Mouse (Mus musculus): ENCODE results near the gene Selenov. TPM values are rescaled to one million over a fixed set of nuclear protein-coding genes. Genes with fewer than 3 reads are reported as not detected.
"Not testable (repeated sequence)": the region's sequence is repeated elsewhere in the genome, so short reads cannot be mapped to it uniquely, and the experiment has no call there.

The Selenov gene
- total and polyA plus RNA-seq, 2 experiments from 2014 or later = not detected

- Histone ChIP-seq H3K9ac (replicated peaks; ENCODE audit: low read depth, low read length) (no peak overlapping the region), H3K9me3 (replicated peaks; ENCODE audit: control insufficient read depth, low read length) (no peaks in the 10 kb centered on the region), H3K36me3 (replicated peaks; ENCODE audit: control insufficient read depth, insufficient read depth, low read length) (no peaks in the 10 kb centered on the region), H3K27ac (ENCODE audit: low read depth) (no peak overlapping the region), H3K4me1 (ENCODE audit: control insufficient read depth, insufficient read depth) (peaks cover 6% of the 10 kb centered on the region; the same call in 1 of the 2 replicates), H3K4me2 (ENCODE audit: low read depth, low read length) (no peak overlapping the region), H3K27me3 (ENCODE audit: control insufficient read depth, insufficient read depth, low read length) (no peaks in the 10 kb centered on the region), H3K4me3 (ENCODE audit: low read depth, low read length) (no peak overlapping the region)
- WGBS = 3% methylated on average over 15 of the region's 15 CpGs
- DNase-seq (ENCODE audit: low spot score) = peak; percentile 50
- TF ChIP-seq EP300 (IDR thresholded peaks at IDR 0.05; ENCODE audit: low read depth) (no peak), CTCF (IDR thresholded peaks at IDR 0.05; ENCODE audit: low read depth) (0 out of 2 replicates have a peak, but pooled peaks have one; percentile 10)
- peak; percentile 24; the same call in 1 of the 2 replicates for ATAC-seq (ENCODE audit: insufficient read depth, low read depth)
Measured at GRCm38 (mm10) chr7:28263786-28264185, 27.2 kb downstream of the Selenov start.

GRCm38 (mm10) chr7:28262861-28263260 lies 28.1 kb downstream of the Selenov start:
- H3K4me2 ChIP-seq (ENCODE audit: low read depth, low read length) = no peak overlapping the region
- TF ChIP-seq CTCF (IDR thresholded peaks at IDR 0.05; ENCODE audit: low read depth) = no peak
- no peak for TF ChIP-seq EP300 (IDR thresholded peaks at IDR 0.05; ENCODE audit: low read depth)
- H3K36me3 ChIP-seq (replicated peaks; ENCODE audit: control insufficient read depth, insufficient read depth, low read length) = no peaks in the 10 kb centered on the region
- 39% methylated on average over 5 of the region's 5 CpGs for WGBS
- ATAC-seq (ENCODE audit: insufficient read depth, low read depth) = no peak
- H3K27ac ChIP-seq (ENCODE audit: low read depth) = no peak overlapping the region
- no peaks in the 10 kb centered on the region for H3K4me1 ChIP-seq (ENCODE audit: control insufficient read depth, insufficient read depth)
- H3K9ac ChIP-seq (replicated peaks; ENCODE audit: low read depth, low read length) = no peak overlapping the region
- no peaks in the 10 kb centered on the region for H3K9me3 ChIP-seq (replicated peaks; ENCODE audit: control insufficient read depth, low read length)
- no peak for DNase-seq (ENCODE audit: low spot score)
- H3K4me3 ChIP-seq (ENCODE audit: low read depth, low read length) = no peak overlapping the region
- H3K27me3 ChIP-seq (ENCODE audit: control insufficient read depth, insufficient read depth, low read length) = no peaks in the 10 kb centered on the region

GRCm38 (mm10) chr7:28255476-28255875 lies 35.5 kb downstream of the Selenov start:
- ATAC-seq (ENCODE audit: insufficient read depth, low read depth) (no peak), DNase-seq (ENCODE audit: low spot score) (no peak)
- H3K36me3 ChIP-seq (replicated peaks; ENCODE audit: control insufficient read depth, insufficient read depth, low read length) = no peaks in the 10 kb centered on the region
- H3K9ac ChIP-seq (replicated peaks; ENCODE audit: low read depth, low read length) = no peak overlapping the region
- 0 out of 2 replicates have a peak, but pooled peaks cover 3% of the 10 kb centered on the region for H3K9me3 ChIP-seq (replicated peaks; ENCODE audit: control insufficient read depth, low read length)
- H3K4me3 ChIP-seq (ENCODE audit: low read depth, low read length) = no peak overlapping the region
- no peaks in the 10 kb centered on the region for H3K4me1 ChIP-seq (ENCODE audit: control insufficient read depth, insufficient read depth)
- H3K27ac ChIP-seq (ENCODE audit: low read depth) = no peak overlapping the region
- TF ChIP-seq CTCF (IDR thresholded peaks at IDR 0.05; ENCODE audit: low read depth) = no peak; the same call in 1 of the 2 replicates
- TF ChIP-seq EP300 (IDR thresholded peaks at IDR 0.05; ENCODE audit: low read depth) = no peak
- no peak overlapping the region for H3K4me2 ChIP-seq (ENCODE audit: low read depth, low read length)
- 81% methylated on average over 6 of the region's 6 CpGs for WGBS
- H3K27me3 ChIP-seq (ENCODE audit: control insufficient read depth, insufficient read depth, low read length) = no peaks in the 10 kb centered on the region

- no peak for TF ChIP-seq EP300 (IDR thresholded peaks at IDR 0.05; ENCODE audit: low read depth)
- Histone ChIP-seq H3K4me2 (ENCODE audit: low read depth, low read length) (no peak overlapping the region), H3K27me3 (ENCODE audit: control insufficient read depth, insufficient read depth, low read length) (no peaks in the 10 kb centered on the region), H3K9ac (replicated peaks; ENCODE audit: low read depth, low read length) (no peak overlapping the region), H3K4me3 (ENCODE audit: low read depth, low read length) (no peak overlapping the region), H3K9me3 (replicated peaks; ENCODE audit: control insufficient read depth, low read length) (0 out of 2 replicates have a peak, but pooled peaks cover 3% of the 10 kb centered on the region), H3K36me3 (replicated peaks; ENCODE audit: control insufficient read depth, insufficient read depth, low read length) (no peaks in the 10 kb centered on the region), H3K27ac (ENCODE audit: low read depth) (no peak overlapping the region), H3K4me1 (ENCODE audit: control insufficient read depth, insufficient read depth) (no peaks in the 10 kb centered on the region)
- WGBS = 77% methylated on average over 6 of the region's 6 CpGs
- no peak for DNase-seq (ENCODE audit: low spot score)
- ATAC-seq (ENCODE audit: insufficient read depth, low read depth) = no peak
Measured at GRCm38 (mm10) chr7:28254591-28254990, 36.4 kb downstream of the Selenov start.

GRCm38 (mm10) chr7:28251976-28252375 lies 39.0 kb downstream of the Selenov start:
- no peak overlapping the region for H3K27ac ChIP-seq (ENCODE audit: low read depth)
- no peaks in the 10 kb centered on the region for H3K27me3 ChIP-seq (ENCODE audit: control insufficient read depth, insufficient read depth, low read length)
- H3K9ac ChIP-seq (replicated peaks; ENCODE audit: low read depth, low read length) = no peak overlapping the region
- no peak overlapping the region for H3K4me2 ChIP-seq (ENCODE audit: low read depth, low read length)
- ATAC-seq (ENCODE audit: insufficient read depth, low read depth) (no peak), DNase-seq (ENCODE audit: low spot score) (no peak)
- H3K4me3 ChIP-seq (ENCODE audit: low read depth, low read length) = no peak overlapping the region
- H3K36me3 ChIP-seq (replicated peaks; ENCODE audit: control insufficient read depth, insufficient read depth, low read length) = no peaks in the 10 kb centered on the region
- no peak for TF ChIP-seq EP300 (IDR thresholded peaks at IDR 0.05; ENCODE audit: low read depth)
- no peak for TF ChIP-seq CTCF (IDR thresholded peaks at IDR 0.05; ENCODE audit: low read depth)
- no peaks in the 10 kb centered on the region for H3K4me1 ChIP-seq (ENCODE audit: control insufficient read depth, insufficient read depth)
- H3K9me3 ChIP-seq (replicated peaks; ENCODE audit: control insufficient read depth, low read length) = 0 out of 2 replicates have a peak, but pooled peaks cover 3% of the 10 kb centered on the region
- 83% methylated on average over 17 of the region's 17 CpGs for WGBS

- no peak for ATAC-seq (ENCODE audit: insufficient read depth, low read depth)
- TF ChIP-seq EP300 (IDR thresholded peaks at IDR 0.05; ENCODE audit: low read depth) (no peak), CTCF (IDR thresholded peaks at IDR 0.05; ENCODE audit: low read depth) (no peak)
Measured at GRCm38 (mm10) chr7:28248957-28249356, 42.0 kb downstream of the Selenov start.

GRCm38 (mm10) chr7:28243943-28244342 lies 47.0 kb downstream of the Selenov start:
- not testable (repeated sequence) for H3K36me3 ChIP-seq (replicated peaks; ENCODE audit: control insufficient read depth, insufficient read depth, low read length); H3K9ac ChIP-seq (replicated peaks; ENCODE audit: low read depth, low read length); H3K4me3 ChIP-seq (ENCODE audit: low read depth, low read length); H3K4me2 ChIP-seq (ENCODE audit: low read depth, low read length); H3K27me3 ChIP-seq (ENCODE audit: control insufficient read depth, insufficient read depth, low read length); DNase-seq (ENCODE audit: low spot score); ATAC-seq (ENCODE audit: insufficient read depth, low read depth); H3K4me1 ChIP-seq (ENCODE audit: control insufficient read depth, insufficient read depth); H3K27ac ChIP-seq (ENCODE audit: low read depth); H3K9me3 ChIP-seq (replicated peaks; ENCODE audit: control insufficient read depth, low read length)
- WGBS = 55% methylated on average over 2 of the region's 2 CpGs

More at GRCm38 (mm10) chr7:28248957-28249356, 42.0 kb downstream of the Selenov start:
- Histone ChIP-seq H3K4me3 (ENCODE audit: low read depth, low read length) (no peak overlapping the region), H3K36me3 (replicated peaks; ENCODE audit: control insufficient read depth, insufficient read depth, low read length) (no peaks in the 10 kb centered on the region), H3K4me2 (ENCODE audit: low read depth, low read length) (no peak overlapping the region), H3K9ac (replicated peaks; ENCODE audit: low read depth, low read length) (no peak overlapping the region), H3K27ac (ENCODE audit: low read depth) (no peak overlapping the region), H3K27me3 (ENCODE audit: control insufficient read depth, insufficient read depth, low read length) (no peaks in the 10 kb centered on the region), H3K4me1 (ENCODE audit: control insufficient read depth, insufficient read depth) (no peaks in the 10 kb centered on the region), H3K9me3 (replicated peaks; ENCODE audit: control insufficient read depth, low read length) (no peaks in the 10 kb centered on the region)
- 92% methylated on average over 3 of the region's 3 CpGs for WGBS
- no peak for DNase-seq (ENCODE audit: low spot score)
